Mouse (Mus musculus) bone marrow, adult 2 months (tissue): Measurements from ENCODE around the gene Narfl. TPM values are rescaled to one million over a fixed set of nuclear protein-coding genes. Genes with fewer than 3 reads are reported as not detected.
A peak's percentile ranks its signal among the peaks of the same experiment; 100 is the strongest.

Experiments used
- H3K27ac ChIP-seq: fragments of 200-500 bp; 2 replicates; pipeline ENCODE4 v1.5.1; 2012; ENCODE audit warnings: low read depth, mild to moderate bottlenecking, control low read depth, inconsistent platforms, low read length; ENCODE audit not compliant: control insufficient read depth, poor library complexity, insufficient read depth
- H3K4me1 ChIP-seq: fragments of 200-500 bp; 2 replicates; pipeline ENCODE4 v1.6.1; 2011; ENCODE audit warnings: low read length; ENCODE audit not compliant: control insufficient read depth, insufficient read depth
- H3K4me3 ChIP-seq: fragments of 200-500 bp; replicated peaks from 2 replicates; pipeline ENCODE3; 2011; ENCODE audit warnings: mild to moderate bottlenecking, low read depth, low read length, control low read depth; ENCODE audit not compliant: control insufficient read depth
- CTCF ChIP-seq: fragments of 200-500 bp; IDR thresholded peaks from 2 replicates; pipeline ENCODE4 v1.5.1; 2011; ENCODE audit warnings: low read length, control low read depth; ENCODE audit not compliant: control insufficient read depth, insufficient read depth
- POLR2A ChIP-seq: fragments of 200-500 bp; IDR thresholded peaks from 2 replicates; pipeline ENCODE4 v1.6.1; 2011; ENCODE audit warnings: low read depth, mild to moderate bottlenecking, control low read depth, low read length, borderline replicate concordance; ENCODE audit not compliant: control insufficient read depth
- WGBS: fragments of 180-500 bp; shearing (Covaris S2); methylation state at CpG from one replicate; pipeline ENCODE4 v1.1.7; 2018; 5-methylcytosine and 5-hydroxymethylcytosine counted together
- polyA plus RNA-seq: library from polyadenylated mRNA; stranded (reverse); fragments of >200 nt; gene quantifications from 2 replicates; pipeline ENCODE4 v1.2.4, GENCODE M21; 2011; ENCODE audit warnings: low replicate concordance; ENCODE audit not compliant: missing spikeins, insufficient read depth, insufficient read length

Narfl gene
- polyA plus RNA-seq, 1 experiment = 17.0 TPM

DNA sequence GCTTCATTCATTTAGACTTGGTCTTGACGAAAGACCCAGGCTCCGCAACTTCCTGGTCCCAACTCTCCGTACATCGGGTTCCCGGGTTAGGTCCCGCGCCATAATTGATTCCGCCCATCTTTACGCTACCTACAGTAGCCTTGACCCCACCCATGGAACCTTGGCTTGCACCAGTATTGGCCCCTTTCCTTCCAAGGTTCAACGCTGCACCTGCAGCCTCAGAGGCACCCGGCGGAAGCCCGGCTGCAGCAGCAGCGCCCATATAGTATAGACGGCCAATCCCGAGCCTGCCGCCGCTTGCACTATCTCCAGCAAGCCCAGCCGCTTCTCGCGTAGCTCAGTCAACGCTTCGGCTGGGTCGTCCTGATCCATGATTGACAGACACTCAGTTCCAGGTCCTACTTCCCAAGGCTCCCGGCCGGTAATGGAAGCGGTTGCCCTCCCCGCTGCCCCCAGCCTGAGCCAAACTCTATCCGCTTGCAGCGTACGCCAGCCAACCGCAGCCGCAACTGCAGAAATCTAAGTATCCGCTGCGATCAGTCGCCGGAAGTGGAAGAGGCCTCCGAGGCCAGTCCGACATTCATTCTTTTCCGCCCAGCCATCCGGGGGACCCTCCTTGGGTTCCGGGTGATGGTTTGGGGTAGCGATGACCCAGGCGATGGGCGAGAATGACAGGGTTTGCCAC lies 18.4 kb downstream of the Narfl start:
- peak overlapping the region; percentile 87 for H3K4me3 ChIP-seq
- WGBS = under 1% methylated on average over 45 of the region's 45 CpGs
- peak overlapping the region; percentile 92 for H3K27ac ChIP-seq
- peaks cover 7% of the 10 kb centered on the region for H3K4me1 ChIP-seq
- TF ChIP-seq POLR2A (peak; percentile 78; the same call in 1 of the 2 replicates), CTCF (no peak)

DNA sequence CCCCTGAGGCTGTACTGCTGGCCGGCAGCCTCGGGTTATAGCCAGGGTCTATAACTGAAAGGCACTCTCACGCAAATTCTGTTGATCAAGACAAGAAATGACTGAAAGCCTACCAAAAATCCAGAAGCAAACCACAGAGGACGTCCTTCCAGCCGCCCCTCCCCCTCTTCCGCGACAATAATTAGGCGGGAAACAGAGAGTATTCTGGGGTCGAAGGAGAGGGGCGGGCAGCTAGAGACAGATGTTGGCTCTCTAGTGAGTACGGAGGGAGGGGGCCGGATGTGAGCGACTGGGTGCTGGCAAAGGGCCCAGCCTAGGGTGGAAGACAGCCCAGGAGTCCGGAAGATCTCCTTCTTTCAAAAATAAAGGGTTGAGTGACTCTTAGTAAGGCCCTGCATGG lies 19.0 kb downstream of the Narfl start, which contains the start of gene Fam173a:
Fam173a (minus strand) TSS at position 287 of the 400 bp plus-strand sequence.
- H3K27ac ChIP-seq = peak within 1 kb of the TSS; percentile 92
- WGBS = 1% methylated on average over 14 of the region's 14 CpGs
- TF ChIP-seq POLR2A (0 out of 2 replicates have a peak, but pooled peaks have one; percentile 40), CTCF (no peak)
- H3K4me1 ChIP-seq = peaks cover 7% of the 10 kb centered on the region
- peak within 1 kb of the TSS; percentile 87 for H3K4me3 ChIP-seq

DNA sequence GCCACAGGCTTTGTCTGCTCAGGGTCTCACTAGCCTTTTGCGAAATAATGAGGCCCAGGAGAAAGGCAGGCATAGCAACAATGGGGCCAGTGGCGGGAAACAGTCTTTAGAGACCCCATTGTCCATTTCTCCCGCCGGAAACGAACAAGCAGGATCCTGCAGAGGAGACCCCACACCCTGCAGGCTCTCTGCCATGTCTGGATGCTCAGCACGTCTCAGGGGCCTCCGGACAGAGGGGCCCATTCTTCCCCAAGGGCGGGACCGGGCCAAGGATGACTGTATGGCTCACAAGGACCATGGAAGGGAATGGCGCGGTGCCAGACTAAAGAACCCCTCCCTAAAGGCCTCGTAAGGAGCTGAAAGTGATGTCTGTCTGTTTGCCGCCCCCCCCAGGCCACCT lies 20.6 kb downstream of the Narfl start:
- no peak for TF ChIP-seq POLR2A
- TF ChIP-seq CTCF = no peak
- Histone ChIP-seq H3K27ac (no peak overlapping the region), H3K4me1 (peaks cover 7% of the 10 kb centered on the region), H3K4me3 (no peak overlapping the region)
- 87% methylated on average over 13 of the region's 13 CpGs for WGBS

DNA sequence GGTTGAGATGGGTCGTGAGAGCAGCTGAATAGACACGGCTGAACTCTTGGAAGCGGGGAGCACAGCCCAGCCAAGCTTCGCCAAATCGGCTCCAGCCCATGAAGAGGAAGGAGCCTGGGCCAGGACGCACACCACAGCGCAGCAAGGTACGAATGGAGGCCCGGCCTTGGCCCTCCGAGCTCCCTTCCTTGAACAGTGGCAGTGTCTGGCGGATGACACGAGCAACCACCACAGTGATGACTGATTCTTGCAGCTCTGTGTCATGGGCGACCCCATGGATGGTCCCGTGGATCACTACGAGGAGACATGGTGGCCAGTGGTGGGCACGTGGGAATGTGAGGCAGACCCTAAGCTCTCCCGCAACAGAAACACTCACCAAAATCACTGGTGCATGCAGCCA lies 21.4 kb downstream of the Narfl start:
- no peak overlapping the region for H3K27ac ChIP-seq
- TF ChIP-seq CTCF (no peak), POLR2A (peak; percentile 15; the same call in 1 of the 2 replicates)
- WGBS = 89% methylated on average over 17 of the region's 17 CpGs
- no peak overlapping the region for H3K4me3 ChIP-seq
- peaks cover 7% of the 10 kb centered on the region for H3K4me1 ChIP-seq

DNA sequence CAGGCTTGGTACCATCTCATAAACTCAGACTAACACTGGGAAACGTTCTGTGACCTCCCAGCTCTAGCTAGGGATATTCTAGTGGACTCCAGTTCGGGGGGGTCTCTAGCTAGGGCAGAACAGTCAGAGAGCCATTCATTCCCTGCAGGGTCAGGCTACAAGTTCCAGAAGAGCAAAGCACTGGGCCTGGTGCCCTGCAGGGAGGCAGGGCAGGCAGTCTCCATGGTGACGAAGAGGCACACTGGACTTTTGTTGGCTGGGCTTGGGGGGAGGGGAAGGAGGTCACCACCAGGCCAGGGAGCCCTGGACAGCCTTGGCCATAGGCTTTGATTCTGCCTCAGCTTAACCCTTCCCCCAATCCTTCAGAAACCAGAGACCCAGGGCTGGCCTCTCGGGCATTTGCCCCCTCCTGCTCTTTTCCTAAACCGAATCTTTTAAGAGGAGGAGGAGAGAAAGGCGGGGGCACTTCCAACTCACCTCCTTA lies 22.1 kb downstream of the Narfl start, which contains the start of gene AC134908.4:
AC134908.4 (minus strand) TSS at position 51 of the 484 bp plus-strand sequence.
- H3K4me1 ChIP-seq = peaks cover 7% of the 10 kb centered on the region
- TF ChIP-seq CTCF = no peak
- TF ChIP-seq POLR2A = no peak
- peak within 1 kb of the TSS; percentile 22; the same call in 1 of the 2 replicates for H3K27ac ChIP-seq
- H3K4me3 ChIP-seq = peak within 1 kb of the TSS; percentile 67
- WGBS = 54% methylated on average over 6 of the region's 6 CpGs

DNA sequence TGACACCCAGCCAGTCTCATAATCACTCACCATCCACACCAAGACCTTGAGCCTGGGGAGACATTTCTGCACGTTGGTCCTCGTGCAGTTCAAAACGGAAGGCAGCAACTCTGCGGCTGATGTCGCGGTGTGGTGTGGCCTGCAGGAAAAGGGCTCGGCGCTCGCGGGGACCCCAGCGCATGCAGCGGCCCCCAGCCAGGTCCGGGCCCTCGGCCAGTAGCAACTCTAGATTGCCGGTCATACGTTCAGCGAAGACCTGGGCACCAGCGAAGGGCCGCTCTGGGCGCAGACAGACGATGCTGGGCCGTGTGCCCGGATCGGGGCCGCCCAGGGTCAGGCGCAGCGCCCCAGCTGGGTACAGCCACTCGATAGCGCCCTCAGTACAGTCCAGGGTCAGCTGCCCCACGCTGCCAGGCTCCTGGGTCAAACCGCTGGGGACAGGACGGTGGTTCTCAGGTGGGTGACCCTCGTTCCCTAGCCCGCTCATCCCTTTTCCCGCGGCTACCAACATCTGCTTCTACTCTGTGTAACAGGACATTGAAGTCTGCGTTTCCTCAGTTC lies 22.7 kb downstream of the Narfl start:
- Histone ChIP-seq H3K4me3 (peak overlapping the region; percentile 67), H3K27ac (peak overlapping the region; percentile 22; the same call in 1 of the 2 replicates), H3K4me1 (peaks cover 6% of the 10 kb centered on the region)
- WGBS = under 1% methylated on average over 37 of the region's 37 CpGs
- TF ChIP-seq CTCF (no peak), POLR2A (no peak)

DNA sequence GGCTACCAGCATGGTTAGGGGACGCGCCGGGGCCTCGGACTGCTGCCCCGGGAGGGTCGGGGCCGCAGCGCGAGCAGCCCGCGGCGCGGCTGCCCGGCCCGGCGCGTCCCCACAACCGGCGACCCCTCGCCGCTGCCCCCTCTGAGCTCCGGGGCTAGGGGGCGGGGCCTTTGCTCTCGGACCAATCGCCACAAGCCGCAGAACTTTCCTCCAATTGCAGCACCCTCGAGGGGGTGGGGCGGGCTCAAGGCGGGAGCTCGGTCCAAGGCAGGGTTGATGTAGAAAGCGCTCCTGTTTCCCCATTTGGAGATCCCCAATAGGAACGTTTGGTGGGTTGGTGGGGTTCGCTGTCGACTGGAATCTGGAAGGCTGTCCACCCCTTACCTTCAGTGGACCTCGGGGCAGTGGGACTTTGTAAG lies 23.4 kb downstream of the Narfl start, which contains the start of gene Metrn:
Metrn (minus strand) TSS at position 186 of the 419 bp plus-strand sequence.
- Histone ChIP-seq H3K4me1 (peaks cover 5% of the 10 kb centered on the region), H3K4me3 (peak within 1 kb of the TSS; percentile 67), H3K27ac (peak within 1 kb of the TSS; percentile 22; the same call in 1 of the 2 replicates)
- TF ChIP-seq POLR2A = peak; percentile 7; the same call in 1 of the 2 replicates
- TF ChIP-seq CTCF = no peak
- under 1% methylated on average over 35 of the region's 35 CpGs for WGBS

DNA sequence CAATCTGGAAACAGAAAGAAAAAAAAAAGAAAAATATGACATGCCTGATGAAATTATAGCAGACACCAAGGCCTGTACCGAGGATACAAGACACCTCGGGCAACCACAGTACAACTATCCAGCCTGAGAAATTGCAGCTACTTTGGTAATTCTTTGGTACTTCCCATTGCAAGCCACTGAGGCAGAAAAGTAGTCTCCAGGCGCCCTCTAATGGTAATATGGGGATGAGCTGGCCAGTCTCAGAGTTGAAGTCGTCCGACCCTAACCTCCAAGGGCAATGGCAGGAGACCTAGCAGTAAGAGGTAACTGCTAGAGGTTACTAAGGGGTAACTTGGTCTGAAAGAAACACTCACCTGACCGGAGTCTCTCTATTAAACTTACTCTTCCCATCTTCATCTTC lies 27.5 kb downstream of the Narfl start:
- Histone ChIP-seq H3K4me1 (peaks cover 1% of the 10 kb centered on the region), H3K27ac (no peak overlapping the region), H3K4me3 (no peak overlapping the region)
- WGBS = 5% methylated on average over 6 of the region's 6 CpGs
- TF ChIP-seq POLR2A = no peak
- peak; percentile 75 for TF ChIP-seq CTCF
